Mouse (Mus musculus): Measurements from ENCODE around the gene Pklr.

Pklr gene

DNA sequence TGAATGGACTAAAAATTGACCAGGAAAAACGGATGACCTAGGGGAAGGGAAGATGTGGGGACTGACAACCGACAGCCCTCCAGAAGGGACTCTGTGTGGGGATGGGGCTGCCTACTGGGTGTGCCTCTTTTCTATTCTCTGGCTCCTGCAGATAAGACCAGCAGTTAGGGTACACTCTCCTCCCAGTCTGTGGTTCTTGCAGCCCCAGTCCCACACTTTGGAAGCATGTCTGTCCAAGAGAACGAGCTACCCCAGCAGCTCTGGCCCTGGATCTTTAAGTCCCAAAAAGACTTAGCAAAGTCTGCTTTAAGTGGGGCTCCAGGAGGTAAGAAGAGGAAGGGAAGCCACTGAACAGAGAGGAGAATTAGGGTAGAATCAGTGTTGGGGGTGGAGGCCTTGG, at the start of gene Pklr:
Pklr (plus strand) TSS at position 185 of the 400 bp plus-strand sequence.
- DNase-seq (ENCODE audit: low read depth, low spot score) = no peak

- DNase-seq (ENCODE audit: low read depth, low spot score) = peak; percentile 71
Measured at GRCm38 (mm10) chr3:89087338-89088110, 48.4 kb upstream of the Pklr start.

GRCm38 (mm10) chr3:89088974-89089373, 47.0 kb upstream of the Pklr start:
- no peak for DNase-seq (ENCODE audit: low read depth, low spot score)

DNA sequence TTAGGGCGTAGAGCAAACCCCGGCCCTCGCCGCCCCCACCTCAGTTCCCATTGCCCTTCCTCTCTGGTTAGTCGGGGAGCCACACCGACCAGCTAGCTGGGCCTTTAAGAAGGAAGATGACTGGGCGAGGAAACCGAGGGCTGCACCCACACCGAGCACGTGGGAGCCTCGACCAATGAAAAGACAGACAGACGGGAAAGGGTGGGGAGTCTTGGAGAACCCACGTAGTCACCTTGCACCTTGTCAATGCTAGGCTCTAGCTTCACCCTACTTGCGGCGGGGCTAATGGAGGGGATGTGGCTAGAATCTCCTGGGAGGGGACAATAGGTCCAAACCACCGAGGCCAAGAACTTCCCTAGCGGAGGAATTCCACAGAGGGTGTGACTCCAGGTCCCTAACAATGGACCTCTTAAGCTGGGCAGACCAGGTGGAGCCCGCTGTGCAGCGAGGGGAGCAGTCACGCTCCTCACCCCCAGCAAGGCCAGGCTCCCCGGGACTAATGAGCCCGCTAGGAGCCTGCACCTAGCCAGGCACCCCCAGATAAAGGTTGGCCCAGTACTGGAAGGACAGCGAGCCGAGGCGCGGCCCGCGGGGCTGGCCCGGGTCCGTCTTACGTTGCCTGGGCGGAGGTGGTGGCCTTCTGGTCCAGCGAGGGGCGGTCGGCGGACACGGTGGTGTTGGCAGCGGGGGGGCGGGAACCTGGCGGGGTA, 45.9 kb upstream of the Pklr start:
- peak; percentile 75 for DNase-seq (ENCODE audit: low read depth, low spot score)

- peak; percentile 65 for DNase-seq (ENCODE audit: low read depth, low spot score)
Measured at GRCm38 (mm10) chr3:89090694-89091655, 45.0 kb upstream of the Pklr start.

GRCm38 (mm10) chr3:89091811-89092508, 44.0 kb upstream of the Pklr start:
- no peak for DNase-seq (ENCODE audit: low read depth, low spot score)

DNA sequence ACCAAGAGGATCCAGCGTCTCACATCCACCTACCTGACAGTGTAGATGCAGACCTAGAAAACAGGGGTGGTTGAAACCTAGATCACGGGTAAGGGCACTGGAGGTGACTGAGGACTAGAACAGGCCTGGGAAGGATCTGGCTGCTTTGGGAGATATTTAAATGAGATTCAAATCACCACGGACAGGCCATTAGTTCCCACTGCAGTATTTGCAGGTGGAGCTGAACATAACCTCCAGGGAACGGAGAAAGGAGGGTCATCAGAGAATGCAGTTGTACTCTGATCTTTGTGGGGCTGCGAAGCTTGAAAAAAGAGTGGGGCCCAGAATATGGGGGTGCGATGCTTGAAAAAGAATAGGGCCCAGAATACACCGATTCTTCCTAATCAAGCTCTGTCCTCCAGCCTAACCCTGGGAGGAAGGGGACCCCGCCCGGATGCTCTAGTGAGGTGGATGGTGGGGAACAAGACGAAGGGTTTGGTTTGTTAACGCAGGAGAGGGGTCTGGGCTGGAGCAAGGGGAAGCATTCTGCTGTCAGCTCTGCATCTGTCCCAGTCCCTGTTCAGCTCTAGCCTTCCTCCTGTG, 43.3 kb upstream of the Pklr start:
- no peak for DNase-seq (ENCODE audit: low read depth, low spot score)

DNA sequence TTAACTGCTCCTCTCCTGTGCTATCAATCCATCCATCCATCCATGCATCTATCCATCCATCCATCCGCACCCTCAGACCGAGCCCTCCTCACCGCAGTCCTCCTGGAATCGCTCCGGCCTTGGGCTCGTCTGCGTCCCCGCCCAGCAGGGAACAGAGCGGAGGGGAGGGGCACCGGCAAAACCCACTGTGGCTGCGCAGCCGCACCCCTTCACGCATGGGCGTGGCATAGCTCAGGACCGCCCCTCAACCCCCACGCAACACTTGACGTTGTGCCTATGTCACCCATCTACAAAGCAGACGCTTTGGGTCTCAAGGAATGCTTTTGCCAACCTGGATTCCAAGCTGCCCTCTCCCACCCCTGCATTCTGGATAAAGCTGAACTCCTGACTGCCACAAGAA, 42.8 kb upstream of the Pklr start, which contains the start of gene Rusc1:
Rusc1 (minus strand) TSS at position 137 of the 400 bp plus-strand sequence.
- peak; percentile 66 for DNase-seq (ENCODE audit: low read depth, low spot score)

DNA sequence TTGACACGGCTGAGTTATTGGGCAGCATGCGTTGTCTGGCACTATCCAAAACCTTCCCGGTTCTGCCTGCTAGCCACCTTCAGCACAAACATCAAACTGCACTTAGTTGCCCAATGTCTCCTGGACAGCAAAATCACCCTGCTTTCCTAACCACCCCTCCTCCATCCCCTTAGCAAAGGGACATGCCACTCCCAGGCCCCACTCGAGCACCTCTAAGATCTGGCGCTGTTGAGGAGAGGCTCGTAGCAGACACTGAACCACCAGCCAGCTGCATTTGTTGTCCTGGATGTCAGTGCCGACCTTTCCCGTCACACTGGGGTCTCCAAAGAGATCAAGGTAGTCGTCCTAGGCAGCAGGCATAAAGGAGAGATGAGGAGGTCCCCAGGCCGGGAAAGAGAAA, 41.9 kb upstream of the Pklr start:
- DNase-seq (ENCODE audit: low read depth, low spot score) = no peak

GRCm38 (mm10) chr3:89100811-89101210, 35.1 kb upstream of the Pklr start, which contains the start of gene Gm43738:
Gene Gm43738 (minus strand): TSS chr3:89101099.
- DNase-seq (ENCODE audit: low read depth, low spot score) = no peak

GRCm38 (mm10) chr3:89101459-89101811, 34.5 kb upstream of the Pklr start:
- DNase-seq (ENCODE audit: low read depth, low spot score) = no peak

GRCm38 (mm10) chr3:89101812-89102494, 34.0 kb upstream of the Pklr start, which contains the start of gene Fdps:
Gene Fdps (minus strand): TSS chr3:89101959.
- peak; percentile 98 for DNase-seq (ENCODE audit: low read depth, low spot score)

DNA sequence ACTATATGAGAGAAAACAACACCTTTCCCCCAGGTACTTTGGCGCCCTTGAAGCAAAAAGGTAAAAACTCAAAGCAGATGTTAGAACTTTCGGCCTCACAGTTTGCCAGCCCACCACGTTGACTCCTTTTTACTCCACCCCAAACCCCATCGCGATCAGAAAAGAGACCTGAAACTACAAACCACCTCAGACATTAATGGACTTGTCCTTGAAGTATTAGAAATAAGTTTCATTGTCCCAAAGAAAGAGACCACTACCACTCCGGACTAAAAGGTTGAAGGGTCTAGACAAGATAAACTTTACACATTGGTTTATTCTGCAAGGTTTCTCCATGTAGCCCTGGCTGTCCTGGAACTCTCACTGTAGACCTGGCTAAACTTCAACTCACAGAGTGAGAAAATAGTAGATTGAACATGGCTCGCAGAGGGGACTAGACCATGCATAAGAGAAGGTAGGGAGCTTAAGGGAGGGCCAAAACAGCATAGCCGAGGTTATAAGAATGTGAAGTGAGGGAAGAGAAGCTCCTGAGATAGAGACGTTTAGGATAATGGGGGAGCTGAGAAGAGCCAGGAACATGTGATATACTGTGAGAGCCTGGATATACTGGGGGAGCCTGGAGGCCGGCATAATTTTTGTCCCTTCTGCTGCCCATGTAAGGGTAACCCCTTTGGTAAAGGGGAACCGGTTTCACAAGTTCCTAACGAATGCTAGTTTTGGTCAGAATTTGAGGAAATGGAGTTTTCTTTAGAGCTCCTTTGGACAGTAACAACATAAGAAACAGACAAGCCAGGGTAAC, 33.2 kb upstream of the Pklr start:
- DNase-seq (ENCODE audit: low read depth, low spot score) = no peak

DNA sequence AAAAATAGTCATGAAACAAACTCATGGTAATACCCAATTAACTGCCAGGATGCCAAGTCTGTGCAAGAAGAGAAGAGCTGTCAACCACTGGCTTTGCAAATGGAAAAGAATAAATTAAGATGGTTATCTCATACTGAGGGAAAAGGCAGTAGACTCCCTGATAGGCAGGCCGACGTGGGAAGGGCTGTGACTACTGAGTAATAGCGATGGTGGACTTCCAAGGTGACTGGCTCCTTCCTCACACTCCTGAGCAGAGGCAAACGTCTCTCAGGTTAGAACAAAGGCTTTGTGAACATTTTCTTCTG, 32.7 kb upstream of the Pklr start:
- DNase-seq (ENCODE audit: low read depth, low spot score) = no peak

DNA sequence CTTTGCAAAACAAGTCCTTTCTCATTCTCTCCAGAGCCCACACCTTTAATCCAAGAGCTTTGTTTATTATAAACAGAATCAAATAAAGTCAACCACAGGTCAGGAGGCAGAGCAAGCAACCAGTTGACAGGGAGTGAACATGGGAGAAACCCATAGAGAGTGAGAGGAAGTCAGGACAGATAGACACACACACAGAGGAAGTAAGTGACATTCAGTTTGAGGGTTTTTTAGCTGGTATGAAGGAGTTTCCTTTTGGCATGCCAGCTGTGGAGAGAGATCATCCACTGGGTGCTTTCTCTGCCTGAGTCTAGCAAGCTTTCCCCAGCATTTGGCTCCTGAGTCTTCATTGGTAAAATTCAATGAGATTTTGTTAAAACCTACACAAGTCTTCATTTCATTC, 29.1 kb upstream of the Pklr start:
- DNase-seq (ENCODE audit: low read depth, low spot score) = no peak

DNA sequence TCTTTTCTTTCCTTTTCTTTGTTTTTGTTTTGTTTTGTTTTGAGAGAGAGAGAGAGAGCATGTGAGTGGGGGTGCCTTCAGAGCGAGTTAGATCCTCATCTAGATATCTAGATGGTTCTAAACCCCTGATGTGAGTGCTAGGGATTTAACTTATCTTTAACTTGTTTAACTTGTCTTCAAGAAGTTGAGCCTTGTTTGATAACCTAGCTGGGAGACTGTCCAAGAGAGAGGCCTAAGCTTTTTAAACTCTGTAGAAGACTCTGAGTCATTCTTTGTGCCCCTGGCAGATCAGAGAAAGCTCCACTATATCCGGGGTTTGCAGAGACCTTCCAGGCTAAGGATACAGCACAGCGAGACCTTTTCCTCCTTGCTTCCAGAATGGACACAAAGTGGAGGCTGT, 28.4 kb upstream of the Pklr start:
- DNase-seq (ENCODE audit: low read depth, low spot score) = no peak

DNA sequence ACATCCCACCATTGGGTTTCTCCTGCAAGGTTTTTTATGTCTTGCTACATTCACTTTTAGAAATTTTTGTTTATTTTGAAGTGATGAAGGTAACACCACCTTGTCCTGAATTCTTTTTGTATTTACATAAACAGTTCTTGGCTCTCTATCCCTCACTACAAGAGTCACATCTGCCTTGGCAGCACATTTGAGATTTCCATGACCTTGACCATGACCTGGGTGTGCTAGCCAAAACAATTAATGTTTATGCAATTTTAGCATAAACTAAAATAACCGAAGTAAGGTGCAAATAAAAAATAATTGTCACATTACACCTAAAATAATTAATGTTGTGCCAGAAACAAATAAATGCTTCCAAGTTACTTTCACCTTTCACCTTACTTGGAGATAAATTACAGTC, 27.8 kb upstream of the Pklr start:
- DNase-seq (ENCODE audit: low read depth, low spot score) = no peak

GRCm38 (mm10) chr3:89113058-89113457, 22.9 kb upstream of the Pklr start:
- no peak for DNase-seq (ENCODE audit: low read depth, low spot score)

- no peak for DNase-seq (ENCODE audit: low read depth, low spot score)
Measured at GRCm38 (mm10) chr3:89115522-89115921, 20.4 kb upstream of the Pklr start.

DNA sequence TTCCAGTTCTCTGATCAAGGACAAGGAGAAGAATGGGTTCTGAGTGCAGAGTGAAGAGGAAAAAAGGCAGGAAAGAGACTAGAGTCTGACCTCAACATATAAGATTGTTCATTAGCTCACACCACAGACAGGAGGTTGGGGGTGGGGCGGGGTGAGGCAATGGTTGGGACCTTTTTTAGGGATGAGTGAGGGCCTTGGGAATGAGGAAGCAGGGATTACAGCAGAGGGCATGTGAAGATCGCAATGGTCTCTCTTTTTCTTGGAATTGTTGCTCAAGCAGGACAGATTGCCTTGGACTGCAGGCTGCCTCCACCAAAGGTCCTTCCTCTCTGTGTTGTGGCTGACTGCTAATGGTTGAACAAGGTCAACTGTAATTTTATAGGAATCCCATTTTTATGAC, 12.6 kb upstream of the Pklr start:
- no peak for DNase-seq (ENCODE audit: low read depth, low spot score)
